Mouse (Mus musculus): ENCODE results near the gene Lingo1. TPM values are rescaled to one million over a fixed set of nuclear protein-coding genes. Genes with fewer than 3 reads are reported as not detected.
A peak's percentile ranks its signal among the peaks of the same experiment; 100 is the strongest.

The Lingo1 gene
- polyA plus RNA-seq, 1 experiment from 2014 or later, result 2.2 TPM

- H3K27ac ChIP-seq, result 0 out of 2 replicates have a peak overlapping the region, but pooled peaks have one; percentile 36
- H3K4me1 ChIP-seq (replicated peaks), result peaks cover 17% of the 10 kb centered on the region
- H3K9ac ChIP-seq, result peak overlapping the region; percentile 51
- peak overlapping the region; percentile 57 for H3K4me3 ChIP-seq (replicated peaks)
- peaks cover 48% of the 10 kb centered on the region for H3K27me3 ChIP-seq (replicated peaks)
- H3K4me2 ChIP-seq (replicated peaks), result peak overlapping the region; percentile 98
- peak; percentile 43 for ATAC-seq
- H3K9me3 ChIP-seq, result no peaks in the 10 kb centered on the region
- H3K36me3 ChIP-seq, result no peaks in the 10 kb centered on the region
- 1% methylated on average over 40 of the region's 40 CpGs for WGBS
Observed at GRCm38 (mm10) chr9:56635121-56635497, 161.2 kb downstream of the Lingo1 start.

- 2% methylated on average over 25 of the region's 25 CpGs for WGBS
- Histone ChIP-seq H3K9me3 (no peaks in the 10 kb centered on the region), H3K4me3 (replicated peaks) (peak overlapping the region; percentile 57), H3K4me1 (replicated peaks) (peaks cover 17% of the 10 kb centered on the region), H3K36me3 (no peaks in the 10 kb centered on the region), H3K4me2 (replicated peaks) (peak overlapping the region; percentile 98), H3K27me3 (replicated peaks) (peaks cover 48% of the 10 kb centered on the region), H3K27ac (no peak overlapping the region), H3K9ac (peak overlapping the region; percentile 51)
- no peak for ATAC-seq
Observed at GRCm38 (mm10) chr9:56634406-56635120, 161.7 kb downstream of the Lingo1 start.

DNA sequence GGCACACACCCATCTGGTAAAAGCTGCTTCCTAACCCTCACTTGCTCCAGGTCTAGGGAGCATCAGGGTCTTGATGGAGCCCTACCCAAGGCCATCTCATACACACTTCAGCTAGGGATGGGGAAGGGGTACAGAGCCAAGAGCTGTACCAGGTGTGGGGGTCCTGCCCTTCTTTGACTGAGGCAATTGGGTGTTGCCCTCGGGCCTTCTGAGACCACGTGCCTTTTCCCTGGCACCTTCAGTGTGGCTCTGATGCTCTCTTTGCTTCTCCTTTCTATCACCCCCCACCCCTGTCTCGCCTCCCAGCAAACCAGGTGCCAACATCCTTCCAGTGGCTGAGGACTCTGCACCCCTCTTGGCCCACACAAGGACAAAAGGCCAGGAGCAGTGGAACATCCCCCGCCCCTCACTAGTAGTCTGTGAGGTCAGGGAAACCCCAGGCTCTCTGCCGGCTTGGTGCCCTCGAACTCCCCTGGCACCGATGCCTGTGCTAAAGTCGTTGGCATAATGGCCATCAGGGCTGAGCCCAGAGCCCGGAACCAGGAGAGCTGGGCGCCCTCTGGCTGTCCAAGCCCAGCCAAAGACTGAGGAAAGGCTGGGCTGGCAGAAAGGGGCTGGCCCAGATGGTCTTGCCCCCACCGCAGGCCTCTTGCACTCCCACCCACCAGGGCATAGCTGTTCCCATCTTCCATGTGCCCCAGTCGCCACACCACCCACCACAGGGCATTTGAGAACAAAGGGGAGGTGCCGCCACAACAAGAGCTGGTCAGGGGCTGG is 162.6 kb downstream of the Lingo1 start:
- Histone ChIP-seq H3K4me3 (replicated peaks) (peak overlapping the region; percentile 57; the same call in 1 of the 2 replicates), H3K4me2 (replicated peaks) (peak overlapping the region; percentile 98), H3K27me3 (replicated peaks) (peaks cover 48% of the 10 kb centered on the region), H3K27ac (no peak overlapping the region), H3K36me3 (no peaks in the 10 kb centered on the region), H3K4me1 (replicated peaks) (peaks cover 17% of the 10 kb centered on the region), H3K9me3 (no peaks in the 10 kb centered on the region), H3K9ac (no peak overlapping the region)
- ATAC-seq, result no peak
- WGBS, result 38% methylated on average over 13 of the region's 13 CpGs

- Histone ChIP-seq H3K9me3 (no peaks in the 10 kb centered on the region), H3K36me3 (no peaks in the 10 kb centered on the region), H3K9ac (no peak overlapping the region), H3K27me3 (replicated peaks) (peaks cover 26% of the 10 kb centered on the region), H3K27ac (no peak overlapping the region), H3K4me2 (replicated peaks) (no peak overlapping the region), H3K4me3 (replicated peaks) (no peak overlapping the region), H3K4me1 (replicated peaks) (peaks cover 11% of the 10 kb centered on the region)
- no peak for ATAC-seq
- 51% methylated on average over 4 of the region's 4 CpGs for WGBS
Observed at GRCm38 (mm10) chr9:56630945-56631344, 165.3 kb downstream of the Lingo1 start.

GRCm38 (mm10) chr9:56629674-56630397 is 166.4 kb downstream of the Lingo1 start:
- H3K9me3 ChIP-seq, result no peaks in the 10 kb centered on the region
- no peak for ATAC-seq
- H3K4me3 ChIP-seq (replicated peaks), result no peak overlapping the region
- no peak overlapping the region for H3K9ac ChIP-seq
- no peak overlapping the region for H3K4me2 ChIP-seq (replicated peaks)
- H3K27me3 ChIP-seq (replicated peaks), result peaks cover 18% of the 10 kb centered on the region
- no peak overlapping the region for H3K27ac ChIP-seq
- 81% methylated on average over 5 of the region's 5 CpGs for WGBS
- H3K36me3 ChIP-seq, result no peaks in the 10 kb centered on the region
- peaks cover 11% of the 10 kb centered on the region for H3K4me1 ChIP-seq (replicated peaks)

- H3K36me3 ChIP-seq, result no peaks in the 10 kb centered on the region
- H3K4me2 ChIP-seq (replicated peaks), result no peak overlapping the region
- no peak overlapping the region for H3K9ac ChIP-seq
- WGBS, result 61% methylated on average over 4 of the region's 4 CpGs
- no peak overlapping the region for H3K27ac ChIP-seq
- peaks cover 4% of the 10 kb centered on the region; the same call in 1 of the 2 replicates for H3K4me1 ChIP-seq (replicated peaks)
- H3K4me3 ChIP-seq (replicated peaks), result no peak overlapping the region
- no peak for ATAC-seq
- 0 out of 2 replicates have a peak, but pooled peaks cover 2% of the 10 kb centered on the region for H3K27me3 ChIP-seq (replicated peaks)
- no peaks in the 10 kb centered on the region for H3K9me3 ChIP-seq
Observed at GRCm38 (mm10) chr9:56627295-56627694, 169.0 kb downstream of the Lingo1 start.

DNA sequence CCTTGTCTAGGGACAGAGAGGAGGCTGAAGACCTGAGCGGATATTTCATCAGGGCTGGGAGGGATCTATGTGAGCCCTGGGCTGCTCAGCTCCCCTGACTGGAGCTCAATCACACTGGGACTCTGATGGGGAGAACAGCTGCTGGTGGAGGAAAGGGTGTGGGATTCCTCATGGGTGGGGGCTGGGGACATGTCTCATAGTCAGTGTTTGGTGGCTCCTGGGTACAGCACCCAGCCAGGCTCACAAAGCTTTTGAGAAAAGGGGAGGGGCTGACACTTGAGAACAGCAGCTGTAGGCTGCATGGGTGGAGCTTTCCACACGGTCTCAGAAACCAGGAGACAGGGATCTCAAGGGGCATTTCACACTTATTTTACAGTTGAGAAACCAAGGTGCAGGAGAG is 171.3 kb downstream of the Lingo1 start:
- Histone ChIP-seq H3K4me3 (replicated peaks) (no peak overlapping the region), H3K36me3 (no peaks in the 10 kb centered on the region), H3K4me2 (replicated peaks) (no peak overlapping the region), H3K9me3 (no peaks in the 10 kb centered on the region), H3K27me3 (replicated peaks) (peaks cover 19% of the 10 kb centered on the region), H3K27ac (no peak overlapping the region), H3K9ac (no peak overlapping the region), H3K4me1 (replicated peaks) (peaks cover 4% of the 10 kb centered on the region; the same call in 1 of the 2 replicates)
- WGBS, result 48% methylated on average over 2 of the region's 2 CpGs
- ATAC-seq, result no peak

GRCm38 (mm10) chr9:56623361-56623760 is 172.9 kb downstream of the Lingo1 start:
- Histone ChIP-seq H3K36me3 (no peaks in the 10 kb centered on the region), H3K4me3 (replicated peaks) (no peak overlapping the region), H3K9ac (no peak overlapping the region), H3K27me3 (replicated peaks) (peaks cover 23% of the 10 kb centered on the region), H3K4me1 (replicated peaks) (peaks cover 4% of the 10 kb centered on the region; the same call in 1 of the 2 replicates), H3K9me3 (no peaks in the 10 kb centered on the region), H3K4me2 (replicated peaks) (no peak overlapping the region), H3K27ac (no peak overlapping the region)
- no peak for ATAC-seq
- WGBS, result 86% methylated on average over 11 of the region's 11 CpGs

- Histone ChIP-seq H3K4me2 (replicated peaks) (no peak overlapping the region), H3K9me3 (no peaks in the 10 kb centered on the region), H3K4me1 (replicated peaks) (peaks cover 4% of the 10 kb centered on the region; the same call in 1 of the 2 replicates), H3K27me3 (replicated peaks) (peaks cover 23% of the 10 kb centered on the region), H3K9ac (no peak overlapping the region), H3K36me3 (no peaks in the 10 kb centered on the region), H3K4me3 (replicated peaks) (no peak overlapping the region), H3K27ac (no peak overlapping the region)
- WGBS, result 57% methylated on average over 7 of the region's 7 CpGs
- ATAC-seq, result no peak
Observed at GRCm38 (mm10) chr9:56622761-56623160, 173.5 kb downstream of the Lingo1 start.

DNA sequence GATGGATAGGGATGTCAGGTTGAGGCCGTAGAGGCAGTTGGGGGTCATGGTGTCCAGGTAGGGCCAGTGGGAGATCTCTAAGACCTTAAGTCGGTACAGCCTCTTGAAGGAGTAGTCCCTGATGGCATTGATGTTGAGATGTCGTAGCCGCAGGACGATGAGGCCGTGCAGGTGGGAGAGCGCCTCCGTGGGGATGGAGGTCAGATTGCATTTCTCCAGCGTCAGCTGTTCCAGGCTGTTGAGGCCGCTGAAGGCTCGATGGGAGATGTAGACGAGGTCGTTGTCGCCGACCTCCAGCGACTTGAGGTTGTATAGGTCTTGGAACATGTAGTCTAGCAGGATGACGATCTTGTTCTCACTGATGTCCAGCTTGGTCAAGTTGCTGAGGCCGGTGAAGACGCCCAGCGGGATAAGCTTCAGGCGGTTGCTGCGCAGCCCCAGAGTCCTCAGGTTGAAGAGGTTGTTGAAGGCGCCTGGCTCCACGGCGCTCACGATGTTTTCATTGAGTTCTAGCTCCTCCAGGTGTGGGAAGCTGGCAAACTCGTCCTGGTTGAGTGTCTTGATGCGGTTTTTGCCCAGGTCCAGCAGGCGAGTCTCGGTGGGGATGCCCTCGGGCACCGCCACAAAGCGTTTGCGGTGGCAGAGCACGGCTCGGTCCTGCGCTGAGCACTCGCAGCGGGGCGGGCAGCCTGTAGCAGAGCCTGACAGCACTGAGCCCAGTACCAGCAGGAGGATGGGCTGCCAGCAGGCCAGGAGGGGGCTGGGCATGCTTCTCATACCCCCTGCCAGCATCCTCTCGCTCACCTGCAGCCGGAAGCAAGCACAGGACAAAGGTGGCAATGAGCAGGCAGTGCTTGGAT is 175.5 kb downstream of the Lingo1 start:
- Histone ChIP-seq H3K4me1 (replicated peaks) (peaks cover 4% of the 10 kb centered on the region; the same call in 1 of the 2 replicates), H3K27me3 (replicated peaks) (peaks cover 23% of the 10 kb centered on the region), H3K27ac (no peak overlapping the region), H3K9ac (no peak overlapping the region), H3K4me2 (replicated peaks) (peak overlapping the region; percentile 31), H3K36me3 (no peaks in the 10 kb centered on the region), H3K4me3 (replicated peaks) (no peak overlapping the region), H3K9me3 (no peaks in the 10 kb centered on the region)
- 28% methylated on average over 42 of the region's 42 CpGs for WGBS
- ATAC-seq, result no peak

DNA sequence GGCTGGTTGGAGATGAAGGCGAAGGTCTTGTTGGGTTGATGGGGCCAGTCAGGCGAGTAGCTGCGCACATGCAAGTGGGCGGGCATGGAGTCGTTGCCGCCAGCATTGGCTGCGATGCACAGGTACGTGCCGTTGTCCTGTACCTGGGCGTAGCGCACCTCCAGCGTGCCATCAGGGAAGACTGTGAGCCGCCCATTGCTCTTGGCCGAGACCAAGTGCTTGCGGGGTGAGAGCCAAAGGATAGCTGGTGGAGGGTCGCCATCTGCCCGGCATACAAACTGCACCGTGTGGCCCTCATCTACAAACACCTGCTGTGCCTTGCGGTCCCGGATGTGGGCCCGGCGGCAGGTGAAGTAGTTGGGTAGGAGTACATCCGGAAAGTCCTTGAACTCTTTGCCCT is 176.6 kb downstream of the Lingo1 start:
- 78% methylated on average over 23 of the region's 23 CpGs for WGBS
- H3K4me2 ChIP-seq (replicated peaks), result no peak overlapping the region
- H3K36me3 ChIP-seq, result no peaks in the 10 kb centered on the region

More for the DNA sequence above, 176.6 kb downstream of the Lingo1 start:
- Histone ChIP-seq H3K27ac (no peak overlapping the region), H3K9me3 (no peaks in the 10 kb centered on the region), H3K4me1 (replicated peaks) (no peaks in the 10 kb centered on the region), H3K9ac (no peak overlapping the region), H3K4me3 (replicated peaks) (no peak overlapping the region), H3K27me3 (replicated peaks) (peaks cover 21% of the 10 kb centered on the region)
- no peak; the same call in 1 of the 2 replicates for ATAC-seq
